Mouse (Mus musculus) hindbrain, embryonic 10.5 days (tissue): Measurements from ENCODE around the gene Nt5m. TPM values are rescaled to one million over a fixed set of nuclear protein-coding genes. Genes with fewer than 3 reads are reported as not detected.

Experiments
- DNase-seq: peaks from one replicate; pipeline ENCODE4 v3.0.0-alpha.2; 2017; ENCODE audit warnings: low spot score
- H3K27ac ChIP-seq: fragments of 300-500 bp; sonication (generic); 2 replicates; pipeline ENCODE4 v1.5.1; 2016; ENCODE audit warnings: mild to moderate bottlenecking, moderate library complexity
- H3K27me3 ChIP-seq: fragments of 300-500 bp; sonication (generic); 2 replicates; pipeline ENCODE4 v1.6.1; 2016; ENCODE audit warnings: mild to moderate bottlenecking; ENCODE audit not compliant: poor library complexity, insufficient read depth, severe bottlenecking
- H3K36me3 ChIP-seq: fragments of 300-500 bp; sonication (generic); 2 replicates; pipeline ENCODE4 v1.6.1; 2016; ENCODE audit warnings: mild to moderate bottlenecking, moderate library complexity
- H3K4me1 ChIP-seq: fragments of 300-500 bp; sonication (generic); replicated peaks from 2 replicates; pipeline ENCODE4 v1.6.1; 2016; ENCODE audit warnings: mild to moderate bottlenecking
- H3K4me3 ChIP-seq: fragments of 300-500 bp; sonication (generic); 2 replicates; pipeline ENCODE4 v1.5.1; 2016; ENCODE audit warnings: mild to moderate bottlenecking, moderate library complexity
- H3K9me3 ChIP-seq: fragments of 300-500 bp; sonication (generic); 2 replicates; pipeline ENCODE4 v1.6.1; 2016; ENCODE audit warnings: mild to moderate bottlenecking, moderate library complexity
- WGBS: fragments of 180-500 bp; shearing (Covaris S2); methylation state at CpG from one replicate; pipeline ENCODE4 v1.1.7; 2016; 5-methylcytosine and 5-hydroxymethylcytosine counted together
- polyA plus RNA-seq: library from polyadenylated mRNA; unstranded; fragments of >200 nt; fragmentation: Nextera tagmentation; extraction: Ambion mirVana; gene quantifications from 2 replicates; pipeline ENCODE4 v1.2.1, GENCODE M21; 2016

Nt5m gene
- polyA plus RNA-seq = 41.2 and 47.7 TPM in 2 replicates

- H3K4me3 ChIP-seq = peak within 1 kb of the TSS; percentile 98
- peak; percentile 94 for DNase-seq
- no peaks in the 10 kb centered on the region for H3K27me3 ChIP-seq
- WGBS = under 1% methylated on average over 24 of the region's 24 CpGs
- peak within 1 kb of the TSS; percentile 99 for H3K27ac ChIP-seq
- H3K9me3 ChIP-seq = no peaks in the 10 kb centered on the region
- peaks cover 39% of the 10 kb centered on the region for H3K36me3 ChIP-seq
- H3K4me1 ChIP-seq = peaks cover 21% of the 10 kb centered on the region
These were observed at the start of gene Nt5m for GRCm38 (mm10) chr11:59839008-59839458. Gene Nt5m, plus strand, starts transcription at chr11:59839447.

GRCm38 (mm10) chr11:59793390-59793789 is 45.9 kb upstream of the Nt5m start:
- no peak for DNase-seq
- 94% methylated on average over 6 of the region's 6 CpGs for WGBS
- H3K36me3 ChIP-seq = peaks cover 74% of the 10 kb centered on the region
- H3K4me1 ChIP-seq = no peaks in the 10 kb centered on the region
- no peaks in the 10 kb centered on the region for H3K9me3 ChIP-seq
- H3K4me3 ChIP-seq = no peak overlapping the region
- no peak overlapping the region for H3K27ac ChIP-seq
- H3K27me3 ChIP-seq = peaks cover 3% of the 10 kb centered on the region; the same call in 1 of the 2 replicates

- no peak overlapping the region for H3K27ac ChIP-seq
- no peak for DNase-seq
- WGBS = 90% methylated on average over 10 of the region's 10 CpGs
- H3K4me1 ChIP-seq = no peaks in the 10 kb centered on the region
- no peaks in the 10 kb centered on the region for H3K27me3 ChIP-seq
- H3K4me3 ChIP-seq = no peak overlapping the region
- H3K36me3 ChIP-seq = peaks cover 100% of the 10 kb centered on the region
- H3K9me3 ChIP-seq = no peaks in the 10 kb centered on the region
These were observed 38.8 kb upstream of the Nt5m start for GRCm38 (mm10) chr11:59800412-59800811.

- Histone ChIP-seq H3K36me3 (peaks cover 100% of the 10 kb centered on the region), H3K4me1 (no peaks in the 10 kb centered on the region)
These were observed 37.4 kb upstream of the Nt5m start for GRCm38 (mm10) chr11:59801881-59802280.

GRCm38 (mm10) chr11:59803516-59803915 is 35.7 kb upstream of the Nt5m start:
- Histone ChIP-seq H3K27me3 (no peaks in the 10 kb centered on the region), H3K4me3 (no peak overlapping the region), H3K36me3 (peaks cover 91% of the 10 kb centered on the region), H3K27ac (no peak overlapping the region), H3K4me1 (peaks cover 2% of the 10 kb centered on the region), H3K9me3 (no peaks in the 10 kb centered on the region)
- 92% methylated on average over 14 of the region's 14 CpGs for WGBS
- DNase-seq = no peak

More at GRCm38 (mm10) chr11:59801881-59802280, 37.4 kb upstream of the Nt5m start:
- H3K9me3 ChIP-seq = no peaks in the 10 kb centered on the region
- no peak overlapping the region for H3K4me3 ChIP-seq
- no peak overlapping the region for H3K27ac ChIP-seq
- no peak for DNase-seq
- 94% methylated on average over 8 of the region's 8 CpGs for WGBS
- no peaks in the 10 kb centered on the region for H3K27me3 ChIP-seq

- Histone ChIP-seq H3K27ac (no peak overlapping the region), H3K9me3 (no peaks in the 10 kb centered on the region), H3K27me3 (no peaks in the 10 kb centered on the region), H3K36me3 (peaks cover 81% of the 10 kb centered on the region), H3K4me1 (peaks cover 13% of the 10 kb centered on the region), H3K4me3 (no peak overlapping the region)
- no peak for DNase-seq
- 91% methylated on average over 22 of the region's 22 CpGs for WGBS
These were observed 34.7 kb upstream of the Nt5m start for GRCm38 (mm10) chr11:59804409-59805110.

- WGBS = 94% methylated on average over 1 of the region's 1 CpGs
These were observed 34.0 kb upstream of the Nt5m start for GRCm38 (mm10) chr11:59805256-59805655.

GRCm38 (mm10) chr11:59805656-59806055 is 33.6 kb upstream of the Nt5m start:
- Histone ChIP-seq H3K27ac (no peak overlapping the region), H3K4me3 (no peak overlapping the region), H3K4me1 (peaks cover 18% of the 10 kb centered on the region), H3K36me3 (peaks cover 70% of the 10 kb centered on the region), H3K9me3 (no peaks in the 10 kb centered on the region), H3K27me3 (no peaks in the 10 kb centered on the region)
- 98% methylated on average over 2 of the region's 2 CpGs for WGBS
- no peak for DNase-seq

More at GRCm38 (mm10) chr11:59805256-59805655, 34.0 kb upstream of the Nt5m start:
- H3K27me3 ChIP-seq = no peaks in the 10 kb centered on the region
- H3K36me3 ChIP-seq = peaks cover 74% of the 10 kb centered on the region
- H3K4me3 ChIP-seq = no peak overlapping the region
- peaks cover 15% of the 10 kb centered on the region for H3K4me1 ChIP-seq
- H3K9me3 ChIP-seq = no peaks in the 10 kb centered on the region
- H3K27ac ChIP-seq = no peak overlapping the region
- no peak for DNase-seq

- Histone ChIP-seq H3K9me3 (no peaks in the 10 kb centered on the region), H3K4me1 (peaks cover 29% of the 10 kb centered on the region), H3K27ac (no peak overlapping the region), H3K4me3 (peak overlapping the region; percentile 84), H3K27me3 (no peaks in the 10 kb centered on the region), H3K36me3 (peaks cover 43% of the 10 kb centered on the region)
- 72% methylated on average over 14 of the region's 14 CpGs for WGBS
- no peak for DNase-seq
These were observed 30.9 kb upstream of the Nt5m start for GRCm38 (mm10) chr11:59808170-59808960.

GRCm38 (mm10) chr11:59809071-59809669 is 30.1 kb upstream of the Nt5m start:
- Histone ChIP-seq H3K27ac (peak overlapping the region; percentile 99), H3K4me1 (peaks cover 29% of the 10 kb centered on the region), H3K9me3 (no peaks in the 10 kb centered on the region), H3K36me3 (peaks cover 35% of the 10 kb centered on the region), H3K27me3 (no peaks in the 10 kb centered on the region), H3K4me3 (peak overlapping the region; percentile 84)
- no peak for DNase-seq
- 2% methylated on average over 15 of the region's 15 CpGs for WGBS

- Histone ChIP-seq H3K36me3 (peaks cover 28% of the 10 kb centered on the region), H3K4me1 (peaks cover 29% of the 10 kb centered on the region), H3K4me3 (peak within 1 kb of the TSS; percentile 84), H3K9me3 (no peaks in the 10 kb centered on the region), H3K27ac (peak within 1 kb of the TSS; percentile 99), H3K27me3 (no peaks in the 10 kb centered on the region)
- under 1% methylated on average over 52 of the region's 52 CpGs for WGBS
- peak; percentile 90 for DNase-seq
These were observed 29.4 kb upstream of the Nt5m start, which contains the start of gene Flcn for GRCm38 (mm10) chr11:59809670-59810474. Gene Flcn, minus strand, starts transcription at chr11:59810016.
